Mouse (Mus musculus) gastrocnemius, postnatal 14 days (tissue): ENCODE data around the gene Prox1. TPM values are rescaled to one million over a fixed set of nuclear protein-coding genes. Genes with fewer than 3 reads are reported as not detected.

Experiments used
- DNase-seq: peaks from one replicate; pipeline ENCODE4 v3.0.0; 2021; ENCODE audit warnings: mixed read lengths
- intact Hi-C: fragments of 180-260 bp; cut with DNase I; formaldehyde crosslinking; loops from one replicate; pipeline ENCODE4 v1.15.1; 2025; ENCODE audit warnings: low total_unique reads
- total RNA-seq, 2 experiments: library from RNA; stranded (reverse); gene quantifications; 2 replicates each; pipeline ENCODE4 v1.2.3; 2021

The Prox1 gene
- total RNA-seq, 2 experiments from 2014 or later, result 4.1 to 5.7 TPM

GRCm38 (mm10) chr1:190152603-190153002 lies 17.9 kb downstream of the Prox1 start:
- DNase-seq, result no peak

GRCm38 (mm10) chr1:190149233-190149741 lies 21.2 kb downstream of the Prox1 start:
- no peak for DNase-seq
- intact Hi-C loops, result no loop called here

More at GRCm38 (mm10) chr1:190152603-190153002, 17.9 kb downstream of the Prox1 start:
- intact Hi-C loops, result no loop called here

DNA sequence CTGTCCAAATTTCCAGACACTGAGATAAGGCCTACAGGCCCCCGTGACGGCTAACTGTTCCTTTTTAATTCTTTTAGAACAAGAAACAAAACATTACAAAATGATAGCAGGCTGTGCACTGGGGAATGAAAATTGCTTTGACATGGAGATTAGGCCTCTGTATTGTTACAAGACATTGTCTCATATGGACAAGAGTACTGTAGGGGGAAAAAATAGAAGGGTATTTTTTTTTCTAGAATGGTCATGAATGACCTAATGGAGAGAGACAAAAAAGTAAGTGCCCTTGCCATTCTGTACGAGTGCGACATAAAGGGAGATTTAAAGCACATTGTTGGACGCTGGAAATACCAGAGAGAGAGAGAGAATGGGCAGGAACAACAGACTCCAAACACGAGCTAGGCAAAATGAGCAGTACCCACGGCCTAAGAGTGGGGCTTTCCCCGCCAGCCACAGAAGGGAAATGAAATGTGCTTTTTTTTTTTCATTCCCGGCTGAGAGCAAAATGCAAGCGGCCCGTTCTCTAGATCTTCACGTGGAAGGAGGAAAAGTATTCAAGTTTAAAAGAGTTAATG lies 21.8 kb downstream of the Prox1 start:
- intact Hi-C loops, result no loop called here
- no peak for DNase-seq

DNA sequence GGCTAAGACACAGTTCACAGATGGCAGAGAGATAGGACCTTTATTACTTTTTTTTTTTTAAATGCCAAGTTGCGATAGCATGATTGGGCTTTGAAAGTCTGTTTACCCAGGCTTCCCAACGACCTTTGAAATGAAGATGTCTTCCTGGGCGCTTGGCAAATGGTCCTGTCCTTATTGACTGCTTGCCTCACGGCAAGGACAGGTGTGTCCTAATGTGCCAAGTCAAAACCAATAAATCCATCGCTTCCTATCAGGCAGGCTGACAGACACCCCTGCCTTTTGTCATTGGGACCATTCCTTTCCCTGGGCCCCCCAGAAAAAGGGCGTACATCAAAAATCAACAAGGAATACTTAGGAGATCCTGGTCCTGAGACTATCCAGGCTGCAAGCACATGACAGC lies 22.7 kb downstream of the Prox1 start:
- DNase-seq, result no peak
- intact Hi-C loops, result no loop called here

- DNase-seq, result no peak
- intact Hi-C loops, result no loop called here
Observed at GRCm38 (mm10) chr1:190144416-190144815, 26.1 kb downstream of the Prox1 start.

- no peak for DNase-seq
- intact Hi-C loops, result no loop called here
Observed at GRCm38 (mm10) chr1:190143593-190143992, 26.9 kb downstream of the Prox1 start.

DNA sequence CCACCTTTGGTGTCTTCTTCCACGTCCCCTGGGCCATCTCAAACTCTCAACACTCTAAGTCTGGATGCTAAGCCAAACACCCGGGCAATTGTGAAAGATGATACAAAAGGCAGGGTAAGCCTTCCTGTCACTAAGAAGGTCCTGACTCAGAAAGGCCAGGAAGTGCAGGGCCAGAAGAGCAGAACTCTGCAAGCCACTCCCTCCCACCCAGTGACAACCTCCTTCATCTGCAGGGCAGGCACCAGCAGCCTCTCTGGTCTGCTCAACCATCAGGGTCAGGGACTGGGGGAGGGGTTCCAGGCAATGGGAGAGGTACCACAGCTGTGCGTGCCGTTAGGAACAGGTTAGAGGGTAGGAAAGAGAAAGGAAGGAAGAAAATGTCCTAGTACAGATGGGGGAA lies 27.9 kb downstream of the Prox1 start:
- intact Hi-C loops, result no loop called here
- DNase-seq, result no peak

DNA sequence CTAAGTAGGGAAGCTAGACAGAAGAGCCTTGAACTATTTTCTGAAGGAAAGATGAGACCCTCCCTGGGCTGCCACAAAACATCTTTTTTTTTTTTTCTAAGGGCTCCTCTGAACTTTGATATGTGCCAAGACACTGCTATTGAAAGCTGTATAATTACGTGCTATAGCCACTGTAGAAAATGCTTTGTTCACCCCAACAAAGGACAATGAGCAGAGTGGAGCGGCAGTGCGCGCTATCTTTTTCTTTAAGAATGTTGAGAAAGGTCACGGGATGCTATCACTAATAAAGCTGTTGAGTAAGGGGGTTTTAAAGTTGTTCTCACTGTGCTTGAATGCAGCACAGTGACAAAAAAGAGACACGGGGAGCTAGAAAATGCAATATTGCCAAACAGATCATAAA lies 30.0 kb downstream of the Prox1 start:
- intact Hi-C loops, result no loop called here
- no peak for DNase-seq

- intact Hi-C loops, result no loop called here
- DNase-seq, result no peak
Observed at GRCm38 (mm10) chr1:190139711-190140405, 30.7 kb downstream of the Prox1 start.

- intact Hi-C loops, result no loop called here
- no peak for DNase-seq
Observed at GRCm38 (mm10) chr1:190137943-190138342, 32.6 kb downstream of the Prox1 start.

DNA sequence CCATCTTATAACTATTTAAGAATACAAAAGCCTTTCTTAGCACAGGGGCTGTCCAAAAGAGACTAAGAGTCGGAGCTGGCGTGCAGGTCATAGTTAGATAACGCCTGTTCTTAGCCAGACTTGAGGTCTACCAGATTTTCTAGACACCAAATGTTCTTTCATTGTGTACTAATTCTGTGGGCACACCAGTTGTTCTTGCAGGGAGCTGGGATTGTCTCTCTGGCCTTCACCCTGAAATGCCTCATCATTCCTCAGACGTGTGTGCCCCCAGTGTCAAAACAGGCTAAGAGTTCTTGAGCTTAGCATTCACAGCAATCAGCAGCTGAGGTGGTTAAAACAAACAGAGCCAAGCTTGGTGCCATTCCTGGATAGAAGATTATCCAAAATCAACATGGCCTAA lies 37.6 kb downstream of the Prox1 start:
- no peak for DNase-seq
- intact Hi-C loops, result no loop called here

GRCm38 (mm10) chr1:190130888-190131287 lies 39.6 kb downstream of the Prox1 start:
- DNase-seq, result no peak
- intact Hi-C loops, result no loop called here

- intact Hi-C loops, result no loop called here
- DNase-seq, result no peak
Observed at GRCm38 (mm10) chr1:190129553-190129952, 41.0 kb downstream of the Prox1 start.

DNA sequence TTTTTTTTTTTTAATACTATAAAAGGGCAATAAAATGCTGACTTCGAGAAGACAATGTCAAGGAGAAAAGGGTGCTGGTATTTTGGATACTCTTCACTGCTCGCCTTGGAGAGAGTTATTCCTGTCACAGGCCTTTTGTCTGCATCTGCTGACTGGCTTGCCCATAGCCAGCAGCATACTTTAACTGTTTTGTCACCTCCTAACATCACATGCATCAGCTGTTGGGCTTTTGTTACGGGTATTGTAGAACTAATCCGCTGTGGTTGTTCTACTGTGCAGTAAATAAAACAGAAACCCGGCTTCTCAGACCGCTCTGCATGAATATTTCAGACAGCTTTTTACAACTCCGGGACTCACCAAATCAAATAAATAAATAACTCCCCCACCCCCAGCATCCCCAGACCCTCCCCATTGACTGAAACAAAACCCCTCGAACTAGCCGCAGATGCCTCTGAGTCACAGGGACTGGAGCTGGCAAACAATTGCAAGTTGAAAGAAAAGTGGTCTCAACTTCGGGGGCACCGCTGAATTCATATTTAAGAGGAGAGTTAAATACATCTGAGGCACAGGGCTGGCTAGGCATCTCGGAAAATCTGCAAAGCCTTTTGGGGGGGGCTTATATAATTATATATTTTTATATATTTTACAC lies 41.7 kb downstream of the Prox1 start:
- intact Hi-C loops, result no loop called here
- no peak for DNase-seq

DNA sequence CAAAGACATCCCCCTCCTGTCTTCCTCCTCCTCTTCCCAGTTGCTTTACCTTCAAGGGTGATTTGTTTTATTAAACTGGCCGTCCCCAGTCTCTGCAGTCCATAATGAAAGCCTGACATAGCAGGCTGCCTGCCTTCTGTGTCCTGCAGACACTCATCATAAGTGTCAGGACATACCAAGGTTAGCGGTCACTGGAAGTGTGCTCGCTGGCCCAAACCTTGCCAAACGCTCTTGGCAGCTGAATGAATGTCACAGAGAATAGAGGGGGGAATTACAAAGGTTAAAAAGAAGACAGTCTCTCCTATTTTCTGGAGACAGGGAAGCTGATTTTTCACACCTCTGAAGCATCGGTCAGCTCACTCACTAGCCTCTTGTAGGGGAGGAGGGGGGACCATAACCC lies 42.6 kb downstream of the Prox1 start:
- intact Hi-C loops, result no loop called here
- no peak for DNase-seq

- intact Hi-C loops, result no loop called here
- no peak for DNase-seq
Observed at GRCm38 (mm10) chr1:190127163-190127795, 43.2 kb downstream of the Prox1 start.

DNA sequence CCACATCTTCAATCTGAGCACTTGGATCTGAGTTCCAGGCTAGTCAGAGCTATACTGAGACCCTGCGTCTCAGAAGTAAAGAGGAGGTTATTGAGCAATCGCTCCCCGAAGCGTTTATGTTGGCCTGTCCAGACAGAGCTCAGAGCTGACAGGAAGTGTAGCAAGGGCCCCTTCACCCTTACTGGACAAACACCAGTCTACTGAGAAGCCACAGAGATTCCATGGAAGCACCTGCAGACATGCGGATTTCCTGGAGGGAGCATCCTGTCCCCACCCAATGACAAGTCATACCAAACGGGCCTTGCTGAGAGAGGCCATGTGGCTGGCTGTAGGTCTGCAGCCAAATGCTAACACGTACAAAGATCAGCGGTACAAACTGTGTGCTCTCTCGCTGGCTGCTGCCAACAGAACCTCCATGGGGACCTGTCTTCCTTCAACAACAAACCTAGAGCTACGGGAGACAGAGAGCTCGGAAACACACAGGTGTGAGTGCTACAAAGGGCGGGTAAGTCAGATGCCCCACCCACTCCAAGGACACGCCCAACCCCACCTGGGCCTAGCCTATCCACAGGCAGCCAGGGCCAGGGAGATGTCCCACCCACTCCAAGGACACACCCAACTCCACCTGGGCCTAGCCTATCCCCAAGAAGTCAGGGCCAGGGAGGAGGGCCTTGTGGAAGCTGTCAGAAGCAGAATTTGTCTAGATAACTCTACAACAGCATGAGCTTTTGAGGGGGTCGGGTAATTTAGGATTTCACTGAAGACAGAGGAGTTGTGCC lies 45.4 kb downstream of the Prox1 start:
- DNase-seq, result no peak
- intact Hi-C loops, result no loop called here

GRCm38 (mm10) chr1:190123404-190123803 lies 47.1 kb downstream of the Prox1 start:
- no peak for DNase-seq
- intact Hi-C loops, result no loop called here

DNA sequence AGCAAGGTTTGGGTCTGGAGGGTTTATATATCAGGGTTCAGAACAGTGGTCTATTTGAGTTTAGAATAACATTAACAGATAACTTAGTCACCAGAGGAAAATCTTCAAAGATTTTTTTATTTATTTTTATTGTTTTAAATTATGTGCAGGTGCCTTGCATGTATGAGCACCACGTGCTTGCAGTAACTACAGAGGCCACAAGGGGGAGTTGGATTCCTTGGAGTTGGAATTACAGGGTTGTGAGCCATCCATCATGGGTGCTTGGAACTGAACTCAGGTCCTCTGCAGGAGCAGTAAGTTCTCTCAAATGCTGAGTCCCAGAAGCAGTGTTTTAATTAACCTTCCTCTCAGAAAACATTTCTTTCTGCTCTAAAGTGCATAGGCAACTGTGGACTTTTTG lies 54.5 kb downstream of the Prox1 start:
- DNase-seq, result no peak
- intact Hi-C loops, result no loop called here

- intact Hi-C loops, result no loop called here
- no peak for DNase-seq
Observed at GRCm38 (mm10) chr1:190111741-190112140, 58.8 kb downstream of the Prox1 start.
